Mouse (Mus musculus): Measurements from ENCODE around the gene Evc.
A peak's percentile ranks its signal among the peaks of the same experiment; 100 is the strongest.

Evc gene

GRCm38 (mm10) chr5:37298370-37298769 lies 38.3 kb downstream of the Evc start:
- peak; percentile 54 for DNase-seq

GRCm38 (mm10) chr5:37296717-37297116 lies 40.0 kb downstream of the Evc start:
- DNase-seq = no peak

GRCm38 (mm10) chr5:37290983-37291382 lies 45.7 kb downstream of the Evc start:
- no peak for DNase-seq

- peak; percentile 56 for DNase-seq
Observed at GRCm38 (mm10) chr5:37289236-37289635, 47.5 kb downstream of the Evc start.

GRCm38 (mm10) chr5:37288374-37288773 lies 48.3 kb downstream of the Evc start:
- DNase-seq = peak; percentile 55

- DNase-seq = no peak
Observed at GRCm38 (mm10) chr5:37281021-37281420, 55.7 kb downstream of the Evc start.

- DNase-seq = no peak
Observed at GRCm38 (mm10) chr5:37263816-37264215, 72.9 kb downstream of the Evc start.

- no peak for DNase-seq
Observed at GRCm38 (mm10) chr5:37261734-37262133, 75.0 kb downstream of the Evc start.

GRCm38 (mm10) chr5:37257243-37257642 lies 79.5 kb downstream of the Evc start:
- peak; percentile 82 for DNase-seq

GRCm38 (mm10) chr5:37256823-37257222 lies 79.9 kb downstream of the Evc start:
- no peak for DNase-seq

GRCm38 (mm10) chr5:37254523-37254922 lies 82.2 kb downstream of the Evc start:
- no peak for DNase-seq

GRCm38 (mm10) chr5:37252101-37252804 lies 84.4 kb downstream of the Evc start:
- DNase-seq = no peak

GRCm38 (mm10) chr5:37251596-37251995 lies 85.1 kb downstream of the Evc start:
- no peak for DNase-seq

GRCm38 (mm10) chr5:37248870-37249269 lies 87.8 kb downstream of the Evc start:
- DNase-seq = no peak

GRCm38 (mm10) chr5:37247456-37247855 lies 89.2 kb downstream of the Evc start:
- no peak for DNase-seq

GRCm38 (mm10) chr5:37246138-37246910 lies 90.4 kb downstream of the Evc start:
- no peak for DNase-seq

- DNase-seq = peak; percentile 59
Observed at GRCm38 (mm10) chr5:37245651-37246050, 91.0 kb downstream of the Evc start.

GRCm38 (mm10) chr5:37244666-37245242 lies 91.9 kb downstream of the Evc start:
- DNase-seq = no peak

GRCm38 (mm10) chr5:37244161-37244560 lies 92.5 kb downstream of the Evc start:
- DNase-seq = no peak

GRCm38 (mm10) chr5:37243169-37243886 lies 93.4 kb downstream of the Evc start:
- DNase-seq = peak; percentile 89

GRCm38 (mm10) chr5:37242360-37243168 lies 94.1 kb downstream of the Evc start:
- peak; percentile 18 for DNase-seq

GRCm38 (mm10) chr5:37241651-37242151 lies 95.0 kb downstream of the Evc start, which contains the start of gene Crmp1:
Crmp1 (plus strand) TSS chr5:37241940.
- peak; percentile 34 for DNase-seq
